Mouse (Mus musculus): ENCODE data around the gene Gm2431. TPM values are rescaled to one million over a fixed set of nuclear protein-coding genes. Genes with fewer than 3 reads are reported as not detected.
"Not testable (repeated sequence)": the region's sequence is repeated elsewhere in the genome, so short reads cannot be mapped to it uniquely, and the experiment has no call there.

Gene Gm2431
- polyA plus RNA-seq (2016; fragmentation: Nextera tagmentation; extraction: Ambion mirVana): not detected in 2 replicates

- H3K4me3 ChIP-seq; H3K4me1 ChIP-seq; H3K9ac ChIP-seq (replicated peaks); ATAC-seq (ENCODE audit: low FRiP score, low read depth); H3K4me2 ChIP-seq (replicated peaks); H3K36me3 ChIP-seq; H3K27ac ChIP-seq (replicated peaks); H3K27me3 ChIP-seq; H3K9me3 ChIP-seq: not testable (repeated sequence)
- WGBS: 64% methylated on average over 1 of the region's 1 CpGs
These were observed at the start of gene Gm2431 for GRCm38 (mm10) chr7:142258254-142258653. Gm2431 (minus strand) TSS chr7:142258354.

GRCm38 (mm10) chr7:142303929-142304328 lies 45.8 kb upstream of the Gm2431 start:
- H3K4me1 ChIP-seq; H3K4me3 ChIP-seq; H3K36me3 ChIP-seq; H3K27ac ChIP-seq (replicated peaks); H3K4me2 ChIP-seq (replicated peaks); H3K27me3 ChIP-seq; ATAC-seq (ENCODE audit: low FRiP score, low read depth); H3K9me3 ChIP-seq; H3K9ac ChIP-seq (replicated peaks): not testable (repeated sequence)
- 94% methylated on average over 1 of the region's 1 CpGs for WGBS

- H3K27me3 ChIP-seq: no peaks in the 10 kb centered on the region; the same call in 1 of the 2 replicates
- WGBS: 74% methylated on average over 3 of the region's 3 CpGs
- H3K9ac ChIP-seq (replicated peaks): no peak within 1 kb of the TSS
- no peak within 1 kb of the TSS for H3K4me3 ChIP-seq
- no peak for ATAC-seq (ENCODE audit: low FRiP score, low read depth)
- H3K27ac ChIP-seq (replicated peaks): no peak within 1 kb of the TSS
- no peaks in the 10 kb centered on the region for H3K9me3 ChIP-seq
- H3K4me1 ChIP-seq: no peaks in the 10 kb centered on the region
- no peak within 1 kb of the TSS for H3K4me2 ChIP-seq (replicated peaks)
- no peaks in the 10 kb centered on the region for H3K36me3 ChIP-seq
These were observed 45.1 kb upstream of the Gm2431 start, which contains the start of gene Krtap5-4 for GRCm38 (mm10) chr7:142303249-142303648. Krtap5-4 (plus strand) TSS chr7:142303549.

GRCm38 (mm10) chr7:142297018-142297417 lies 38.9 kb upstream of the Gm2431 start, which contains the start of gene Krtap5-1:
Krtap5-1 (minus strand) TSS chr7:142297118.
- not testable (repeated sequence) for H3K36me3 ChIP-seq; H3K4me3 ChIP-seq; H3K27ac ChIP-seq (replicated peaks); H3K4me1 ChIP-seq; ATAC-seq (ENCODE audit: low FRiP score, low read depth); H3K27me3 ChIP-seq; H3K9me3 ChIP-seq; H3K9ac ChIP-seq (replicated peaks); H3K4me2 ChIP-seq (replicated peaks)

GRCm38 (mm10) chr7:142296108-142296507 lies 38.0 kb upstream of the Gm2431 start:
- 32% methylated on average over 4 of the region's 4 CpGs for WGBS
- not testable (repeated sequence) for H3K4me1 ChIP-seq; H3K9me3 ChIP-seq; H3K27me3 ChIP-seq; H3K27ac ChIP-seq (replicated peaks); ATAC-seq (ENCODE audit: low FRiP score, low read depth); H3K36me3 ChIP-seq; H3K4me3 ChIP-seq; H3K4me2 ChIP-seq (replicated peaks); H3K9ac ChIP-seq (replicated peaks)

- no peaks in the 10 kb centered on the region for H3K4me1 ChIP-seq
- no peak overlapping the region for H3K9ac ChIP-seq (replicated peaks)
- no peak overlapping the region for H3K4me2 ChIP-seq (replicated peaks)
- no peak for ATAC-seq (ENCODE audit: low FRiP score, low read depth)
- H3K4me3 ChIP-seq: no peak overlapping the region
- no peaks in the 10 kb centered on the region for H3K36me3 ChIP-seq
- H3K27ac ChIP-seq (replicated peaks): no peak overlapping the region
- H3K27me3 ChIP-seq: peaks cover 3% of the 10 kb centered on the region; the same call in 1 of the 2 replicates
- no peaks in the 10 kb centered on the region for H3K9me3 ChIP-seq
These were observed 37.3 kb upstream of the Gm2431 start for GRCm38 (mm10) chr7:142295418-142295817.

- not testable (repeated sequence) for H3K9ac ChIP-seq (replicated peaks); H3K4me2 ChIP-seq (replicated peaks); H3K36me3 ChIP-seq; H3K4me3 ChIP-seq; ATAC-seq (ENCODE audit: low FRiP score, low read depth); H3K9me3 ChIP-seq; H3K27me3 ChIP-seq; H3K27ac ChIP-seq (replicated peaks); H3K4me1 ChIP-seq
- WGBS: 2% methylated on average over 2 of the region's 2 CpGs
These were observed 35.7 kb upstream of the Gm2431 start for GRCm38 (mm10) chr7:142293851-142294250.

- WGBS: 78% methylated on average over 9 of the region's 9 CpGs
- H3K9me3 ChIP-seq; H3K9ac ChIP-seq (replicated peaks); H3K4me3 ChIP-seq; ATAC-seq (ENCODE audit: low FRiP score, low read depth); H3K36me3 ChIP-seq; H3K4me1 ChIP-seq; H3K27ac ChIP-seq (replicated peaks); H3K4me2 ChIP-seq (replicated peaks): not testable (repeated sequence)
- peaks cover 16% of the 10 kb centered on the region for H3K27me3 ChIP-seq
These were observed 27.9 kb upstream of the Gm2431 start for GRCm38 (mm10) chr7:142285910-142286612.

GRCm38 (mm10) chr7:142285130-142285835 lies 27.1 kb upstream of the Gm2431 start:
- Histone ChIP-seq H3K4me1 (peaks cover 3% of the 10 kb centered on the region; the same call in 1 of the 2 replicates), H3K27ac (replicated peaks) (peak overlapping the region; percentile 40; the same call in 1 of the 2 replicates), H3K4me3 (peak overlapping the region; percentile 53), H3K36me3 (no peaks in the 10 kb centered on the region), H3K9me3 (no peaks in the 10 kb centered on the region), H3K4me2 (replicated peaks) (peak overlapping the region; percentile 75), H3K9ac (replicated peaks) (no peak overlapping the region; the same call in 1 of the 2 replicates), H3K27me3 (peaks cover 16% of the 10 kb centered on the region)
- ATAC-seq (ENCODE audit: low FRiP score, low read depth): peak; percentile 72
- 23% methylated on average over 23 of the region's 23 CpGs for WGBS

GRCm38 (mm10) chr7:142284615-142285080 lies 26.5 kb upstream of the Gm2431 start:
- under 1% methylated on average over 19 of the region's 19 CpGs for WGBS
- no peaks in the 10 kb centered on the region for H3K9me3 ChIP-seq
- peaks cover 16% of the 10 kb centered on the region for H3K27me3 ChIP-seq
- peak overlapping the region; percentile 53 for H3K4me3 ChIP-seq
- peak; percentile 78 for ATAC-seq (ENCODE audit: low FRiP score, low read depth)
- H3K36me3 ChIP-seq: no peaks in the 10 kb centered on the region
- H3K27ac ChIP-seq (replicated peaks): peak overlapping the region; percentile 40
- peak overlapping the region; percentile 55 for H3K9ac ChIP-seq (replicated peaks)
- peaks cover 3% of the 10 kb centered on the region; the same call in 1 of the 2 replicates for H3K4me1 ChIP-seq
- peak overlapping the region; percentile 75 for H3K4me2 ChIP-seq (replicated peaks)

- Histone ChIP-seq H3K27ac (replicated peaks) (peak overlapping the region; percentile 40), H3K4me2 (replicated peaks) (peak overlapping the region; percentile 75), H3K9me3 (no peaks in the 10 kb centered on the region), H3K36me3 (no peaks in the 10 kb centered on the region), H3K4me3 (peak overlapping the region; percentile 53), H3K4me1 (peaks cover 3% of the 10 kb centered on the region; the same call in 1 of the 2 replicates), H3K9ac (replicated peaks) (peak overlapping the region; percentile 55), H3K27me3 (peaks cover 16% of the 10 kb centered on the region)
- under 1% methylated on average over 38 of the region's 38 CpGs for WGBS
- peak; percentile 83 for ATAC-seq (ENCODE audit: low FRiP score, low read depth)
These were observed 26.0 kb upstream of the Gm2431 start for GRCm38 (mm10) chr7:142284023-142284591.

GRCm38 (mm10) chr7:142282847-142283246 lies 24.7 kb upstream of the Gm2431 start:
- 16% methylated on average over 2 of the region's 2 CpGs for WGBS
- H3K4me2 ChIP-seq (replicated peaks); H3K9ac ChIP-seq (replicated peaks); H3K4me3 ChIP-seq; H3K4me1 ChIP-seq; H3K9me3 ChIP-seq; H3K36me3 ChIP-seq; ATAC-seq (ENCODE audit: low FRiP score, low read depth); H3K27ac ChIP-seq (replicated peaks): not testable (repeated sequence)
- peaks cover 16% of the 10 kb centered on the region for H3K27me3 ChIP-seq

Data from midbrain, embryonic 12.5 days (tissue).